Mouse (Mus musculus): ENCODE measurements around the gene Ltn1.
A peak's percentile ranks its signal among the peaks of the same experiment; 100 is the strongest.

Ltn1 gene

GRCm38 (mm10) chr16:87387444-87387977, 44.9 kb downstream of the Ltn1 start:
- no peak for DNase-seq

- no peak for DNase-seq
These were observed 48.0 kb downstream of the Ltn1 start for GRCm38 (mm10) chr16:87384366-87384765.

GRCm38 (mm10) chr16:87382996-87383395, 49.4 kb downstream of the Ltn1 start:
- no peak for DNase-seq

- no peak for DNase-seq
These were observed 66.0 kb downstream of the Ltn1 start for GRCm38 (mm10) chr16:87366445-87366844.

GRCm38 (mm10) chr16:87366035-87366434, 66.4 kb downstream of the Ltn1 start:
- DNase-seq: no peak

- no peak for DNase-seq
These were observed 68.2 kb downstream of the Ltn1 start for GRCm38 (mm10) chr16:87364231-87364630.

GRCm38 (mm10) chr16:87360096-87360495, 72.3 kb downstream of the Ltn1 start:
- DNase-seq: no peak

- DNase-seq: no peak
These were observed 77.7 kb downstream of the Ltn1 start for GRCm38 (mm10) chr16:87354748-87355147.

GRCm38 (mm10) chr16:87354075-87354583, 78.3 kb downstream of the Ltn1 start, which contains the start of gene N6amt1:
N6amt1 (plus strand) TSS chr16:87354185.
- DNase-seq: peak; percentile 90 to 95

GRCm38 (mm10) chr16:87353605-87354004, 78.8 kb downstream of the Ltn1 start:
- DNase-seq: no peak

GRCm38 (mm10) chr16:87351386-87352105, 80.9 kb downstream of the Ltn1 start:
- no peak for DNase-seq

- no peak for DNase-seq
These were observed 84.3 kb downstream of the Ltn1 start for GRCm38 (mm10) chr16:87348133-87348532.

GRCm38 (mm10) chr16:87341043-87341572, 91.3 kb downstream of the Ltn1 start:
- no peak for DNase-seq

GRCm38 (mm10) chr16:87334756-87335155, 97.7 kb downstream of the Ltn1 start:
- DNase-seq: no peak

GRCm38 (mm10) chr16:87329986-87330385, 102.4 kb downstream of the Ltn1 start:
- no peak for DNase-seq

All from spleen, adult 18-20 months (tissue).